Mouse (Mus musculus) midbrain, embryonic 12.5 days (tissue): Measurements from ENCODE around the gene Set. TPM values are rescaled to one million over a fixed set of nuclear protein-coding genes. Genes with fewer than 3 reads are reported as not detected.

Experiments used
- ATAC-seq: fragments of 200-750 bp; cut with Nextera tagmentation; 2 replicates; pipeline ENCODE4 v1.8.0; 2017; ENCODE audit warnings: low read depth, moderate TSS enrichment, moderate library complexity; ENCODE audit not compliant: low FRiP score
- H3K27ac ChIP-seq: fragments of 300-500 bp; sonication (generic); replicated peaks from 2 replicates; pipeline ENCODE4 v1.5.1; 2016; ENCODE audit warnings: mild to moderate bottlenecking
- H3K27me3 ChIP-seq: fragments of 300-500 bp; sonication (generic); 2 replicates; pipeline ENCODE4 v1.6.1; 2016; ENCODE audit warnings: mild to moderate bottlenecking
- H3K36me3 ChIP-seq: fragments of 300-500 bp; sonication (generic); 2 replicates; pipeline ENCODE4 v1.6.1; 2016
- H3K4me1 ChIP-seq: fragments of 300-500 bp; sonication (generic); 2 replicates; pipeline ENCODE4 v1.6.1; 2016
- H3K4me2 ChIP-seq: fragments of 300-500 bp; sonication (generic); replicated peaks from 2 replicates; pipeline ENCODE4 v1.6.1; 2016; ENCODE audit warnings: mild to moderate bottlenecking, moderate library complexity
- H3K4me3 ChIP-seq: fragments of 300-500 bp; sonication (generic); 2 replicates; pipeline ENCODE4 v1.5.1; 2016; ENCODE audit warnings: mild to moderate bottlenecking
- H3K9ac ChIP-seq: fragments of 300-500 bp; sonication (generic); replicated peaks from 2 replicates; pipeline ENCODE4 v1.6.1; 2016; ENCODE audit warnings: mild to moderate bottlenecking, moderate library complexity
- H3K9me3 ChIP-seq: fragments of 300-500 bp; sonication (generic); 2 replicates; pipeline ENCODE4 v1.6.1; 2016; ENCODE audit warnings: mild to moderate bottlenecking
- WGBS: fragments of 180-500 bp; shearing (Covaris S2); methylation state at CpG from one replicate; pipeline ENCODE4 v1.1.7; 2016; 5-methylcytosine and 5-hydroxymethylcytosine counted together
- polyA plus RNA-seq: library from polyadenylated mRNA; unstranded; fragments of >200 nt; fragmentation: Nextera tagmentation; extraction: Ambion mirVana; gene quantifications from 2 replicates; pipeline ENCODE4 v1.2.1, GENCODE M21; 2016

Set gene
- polyA plus RNA-seq, 1 experiment from 2014 or later, result 627 TPM

DNA sequence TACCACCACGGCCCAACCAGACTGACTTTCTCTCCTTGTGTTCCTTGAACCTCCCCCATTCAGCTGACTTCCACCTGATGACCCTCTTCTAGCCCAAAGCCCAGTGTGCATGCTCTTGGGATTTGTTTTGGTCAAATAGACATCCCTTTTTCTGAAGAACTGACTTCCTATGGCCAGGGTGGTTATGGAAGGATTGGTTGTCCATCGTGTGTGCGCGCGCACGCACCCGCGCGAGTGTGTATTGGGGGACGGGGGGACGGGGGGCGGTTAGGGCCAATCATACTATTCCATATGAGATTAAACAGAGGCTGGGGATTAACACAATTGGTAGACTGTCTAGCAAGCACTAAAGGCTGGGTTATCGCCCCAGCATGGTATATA, 37.0 kb downstream of the Set start:
- Histone ChIP-seq H3K27me3 (no peaks in the 10 kb centered on the region), H3K9ac (peak overlapping the region; percentile 60; the same call in 1 of the 2 replicates), H3K9me3 (no peaks in the 10 kb centered on the region), H3K4me1 (peaks cover 17% of the 10 kb centered on the region), H3K4me2 (peak overlapping the region; percentile 69), H3K4me3 (peak overlapping the region; percentile 64), H3K27ac (no peak overlapping the region; the same call in 1 of the 2 replicates), H3K36me3 (peaks cover 28% of the 10 kb centered on the region)
- ATAC-seq, result no peak
- WGBS, result 5% methylated on average over 13 of the region's 13 CpGs

DNA sequence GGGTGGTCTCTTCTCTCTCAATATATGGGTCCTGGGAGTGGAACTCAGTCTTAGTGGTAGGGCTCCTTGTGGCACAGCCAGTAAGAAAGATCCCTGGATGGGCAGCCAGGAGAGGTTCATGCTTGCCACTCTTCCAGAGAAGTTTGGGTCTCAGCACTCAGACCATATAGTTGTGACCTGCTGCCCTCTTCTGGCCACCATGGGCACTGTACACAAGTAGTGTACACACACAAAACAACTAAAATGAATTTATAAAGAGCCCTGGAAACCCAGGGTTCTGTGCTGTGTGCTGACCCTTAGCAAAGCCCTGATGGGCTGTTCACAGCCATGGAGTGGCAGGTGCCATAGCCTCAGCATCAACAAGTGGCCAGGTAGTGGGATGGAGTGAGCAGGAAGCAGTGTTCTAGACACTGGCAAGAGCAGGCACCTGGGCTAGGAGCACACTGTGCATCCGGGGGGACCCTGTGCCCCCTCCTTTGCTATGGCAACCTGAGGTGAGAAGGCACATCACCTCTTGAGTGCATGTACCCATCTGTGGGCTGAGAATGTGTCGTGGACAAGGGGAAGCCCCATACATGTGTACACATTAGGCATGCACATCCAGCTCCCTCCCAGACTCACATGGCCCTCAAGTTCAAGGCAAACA, 38.8 kb downstream of the Set start:
- Histone ChIP-seq H3K4me2 (no peak overlapping the region), H3K27me3 (no peaks in the 10 kb centered on the region), H3K9me3 (no peaks in the 10 kb centered on the region), H3K27ac (no peak overlapping the region), H3K4me1 (peaks cover 17% of the 10 kb centered on the region), H3K9ac (no peak overlapping the region), H3K4me3 (no peak overlapping the region), H3K36me3 (peaks cover 41% of the 10 kb centered on the region)
- no peak for ATAC-seq
- WGBS, result 82% methylated on average over 2 of the region's 2 CpGs

DNA sequence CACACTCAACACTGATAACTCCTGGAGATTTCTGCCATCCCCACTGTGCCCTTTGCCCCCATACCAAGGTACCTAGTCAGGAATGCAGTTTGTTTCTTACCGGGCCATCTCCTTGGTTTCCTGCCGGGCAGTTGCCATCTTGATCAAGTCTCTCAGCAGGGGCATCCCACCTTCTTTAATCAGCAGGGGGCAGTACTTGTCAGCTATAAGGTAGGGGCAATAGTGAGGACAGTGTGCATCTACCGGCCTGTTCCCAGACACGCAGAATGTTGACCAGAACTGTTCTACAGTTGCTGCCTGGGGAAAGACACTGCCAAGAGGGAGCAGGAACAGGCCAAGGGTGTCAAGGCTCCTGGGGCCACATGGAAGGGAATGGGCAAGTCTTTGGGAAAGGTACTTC, 43.0 kb downstream of the Set start:
- Histone ChIP-seq H3K27ac (no peak overlapping the region), H3K36me3 (peaks cover 72% of the 10 kb centered on the region), H3K4me1 (no peaks in the 10 kb centered on the region), H3K4me3 (no peak overlapping the region), H3K9me3 (no peaks in the 10 kb centered on the region), H3K9ac (no peak overlapping the region), H3K4me2 (no peak overlapping the region), H3K27me3 (no peaks in the 10 kb centered on the region)
- no peak for ATAC-seq
- 78% methylated on average over 4 of the region's 4 CpGs for WGBS

DNA sequence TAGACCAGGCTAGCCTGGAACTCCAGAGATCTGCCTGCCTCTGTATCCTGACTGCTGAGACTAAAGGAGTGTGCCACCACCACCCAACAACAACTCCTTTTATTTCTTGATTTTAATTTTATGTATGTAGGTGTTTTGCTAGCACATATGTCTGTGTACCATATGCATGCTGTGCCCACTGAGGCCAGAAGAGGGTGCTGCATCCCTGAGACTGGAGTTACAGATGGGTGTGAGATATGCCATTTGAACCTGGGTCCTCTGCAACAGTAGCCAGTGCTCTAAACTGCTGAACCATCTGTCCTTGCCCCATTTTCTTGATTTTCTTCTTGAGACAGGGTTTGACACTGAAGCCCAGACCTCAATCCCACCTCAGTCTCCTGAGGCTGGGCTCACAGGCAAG, 49.2 kb downstream of the Set start:
- no peak overlapping the region for H3K4me2 ChIP-seq
- no peak overlapping the region for H3K4me3 ChIP-seq
- H3K9me3 ChIP-seq, result no peaks in the 10 kb centered on the region
- ATAC-seq, result no peak
- no peak overlapping the region for H3K27ac ChIP-seq
- H3K4me1 ChIP-seq, result no peaks in the 10 kb centered on the region
- no peak overlapping the region for H3K9ac ChIP-seq
- peaks cover 94% of the 10 kb centered on the region for H3K36me3 ChIP-seq
- no peaks in the 10 kb centered on the region for H3K27me3 ChIP-seq

DNA sequence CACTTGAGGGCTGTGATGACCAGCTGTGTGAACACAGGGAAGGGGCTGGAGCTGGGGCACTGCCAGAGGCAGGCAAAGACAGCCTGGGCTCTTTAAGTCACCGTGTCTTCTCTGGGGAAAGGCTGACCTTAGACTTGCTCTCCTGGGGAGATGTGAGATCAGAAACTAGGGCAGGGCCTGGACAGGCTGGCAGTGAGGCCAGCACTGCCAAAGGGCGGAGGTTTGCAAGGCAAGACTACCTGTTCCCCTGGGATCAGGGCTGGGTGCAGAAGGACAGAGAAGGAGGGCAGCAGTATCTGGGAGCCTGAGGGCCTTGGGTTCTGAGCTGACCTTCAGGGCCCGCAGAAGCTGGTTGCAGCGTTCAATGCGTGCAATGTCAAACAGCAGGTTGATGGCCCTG, 50.5 kb downstream of the Set start:
- no peak overlapping the region for H3K9ac ChIP-seq
- ATAC-seq, result no peak
- H3K27ac ChIP-seq, result no peak overlapping the region
- H3K4me3 ChIP-seq, result no peak overlapping the region
- no peaks in the 10 kb centered on the region for H3K27me3 ChIP-seq
- H3K4me1 ChIP-seq, result no peaks in the 10 kb centered on the region
- no peak overlapping the region for H3K4me2 ChIP-seq
- 93% methylated on average over 5 of the region's 5 CpGs for WGBS
- H3K9me3 ChIP-seq, result no peaks in the 10 kb centered on the region
- H3K36me3 ChIP-seq, result peaks cover 95% of the 10 kb centered on the region

DNA sequence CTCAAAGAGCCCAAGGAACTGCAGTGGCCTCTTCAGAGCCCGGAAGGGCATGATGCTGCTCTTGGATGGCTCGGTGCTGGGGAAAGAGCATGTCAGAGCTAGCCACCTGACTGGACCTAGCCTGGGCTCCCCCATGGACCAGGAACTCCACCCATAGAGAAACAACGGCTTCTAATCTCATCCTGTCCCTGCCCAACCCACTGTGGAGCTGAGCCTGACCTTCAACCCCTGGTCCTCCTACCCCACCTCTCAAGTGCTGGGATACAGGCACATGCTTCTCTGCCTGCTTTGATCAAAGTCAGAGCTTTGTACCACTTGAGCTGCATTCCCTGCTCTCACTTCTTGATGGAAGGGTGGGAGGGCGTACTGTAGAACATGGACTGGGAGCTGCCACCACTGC, 51.1 kb downstream of the Set start:
- H3K27me3 ChIP-seq, result no peaks in the 10 kb centered on the region
- H3K4me2 ChIP-seq, result no peak overlapping the region
- H3K9ac ChIP-seq, result no peak overlapping the region
- no peak overlapping the region for H3K4me3 ChIP-seq
- H3K9me3 ChIP-seq, result no peaks in the 10 kb centered on the region
- 90% methylated on average over 4 of the region's 4 CpGs for WGBS
- no peak for ATAC-seq
- H3K4me1 ChIP-seq, result no peaks in the 10 kb centered on the region
- H3K36me3 ChIP-seq, result peaks cover 95% of the 10 kb centered on the region
- no peak overlapping the region for H3K27ac ChIP-seq

DNA sequence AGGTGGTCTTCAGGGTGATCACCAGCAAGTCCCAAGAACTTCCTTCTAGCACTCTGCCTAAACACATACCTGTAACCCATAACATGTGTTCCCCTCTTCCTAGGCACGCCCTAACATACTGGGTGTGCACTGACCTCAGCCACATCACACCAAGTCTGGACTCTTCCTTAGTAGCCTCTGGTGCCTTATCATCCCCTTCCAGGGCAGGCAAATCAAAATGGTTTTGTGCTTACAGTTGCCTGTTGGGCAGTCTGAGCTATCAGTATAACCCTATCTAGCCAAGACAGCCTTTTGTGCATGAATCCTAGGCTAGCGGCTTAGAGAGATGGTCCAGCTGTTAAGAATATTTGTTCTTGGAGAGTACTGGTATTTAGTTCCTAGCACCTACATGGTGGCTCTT, 54.3 kb downstream of the Set start:
- Histone ChIP-seq H3K36me3 (peaks cover 69% of the 10 kb centered on the region), H3K9ac (no peak overlapping the region), H3K27me3 (no peaks in the 10 kb centered on the region), H3K9me3 (no peaks in the 10 kb centered on the region), H3K27ac (no peak overlapping the region), H3K4me3 (no peak overlapping the region), H3K4me1 (no peaks in the 10 kb centered on the region), H3K4me2 (no peak overlapping the region)
- WGBS, result 95% methylated on average over 2 of the region's 2 CpGs
- ATAC-seq, result no peak

DNA sequence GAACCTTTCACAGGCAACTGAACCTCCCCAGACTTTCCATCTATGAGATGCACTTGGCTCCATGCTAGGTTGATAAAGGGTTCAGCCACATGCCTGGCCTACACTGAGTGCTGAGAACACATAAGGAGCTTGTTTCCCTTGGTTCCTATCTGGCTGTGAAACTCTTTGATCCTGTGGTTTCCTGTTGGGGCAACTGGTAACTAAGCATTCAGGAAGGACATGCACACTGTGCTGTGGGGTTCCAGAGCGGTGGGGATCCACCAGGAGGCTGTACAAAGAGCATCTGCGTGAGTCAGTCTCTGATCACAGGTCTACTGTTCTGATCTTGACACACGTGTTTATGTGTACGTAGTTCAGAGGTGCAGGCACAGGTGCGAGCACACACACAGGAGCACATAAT, 55.4 kb downstream of the Set start:
- 93% methylated on average over 5 of the region's 5 CpGs for WGBS
- no peak overlapping the region for H3K4me3 ChIP-seq

DNA sequence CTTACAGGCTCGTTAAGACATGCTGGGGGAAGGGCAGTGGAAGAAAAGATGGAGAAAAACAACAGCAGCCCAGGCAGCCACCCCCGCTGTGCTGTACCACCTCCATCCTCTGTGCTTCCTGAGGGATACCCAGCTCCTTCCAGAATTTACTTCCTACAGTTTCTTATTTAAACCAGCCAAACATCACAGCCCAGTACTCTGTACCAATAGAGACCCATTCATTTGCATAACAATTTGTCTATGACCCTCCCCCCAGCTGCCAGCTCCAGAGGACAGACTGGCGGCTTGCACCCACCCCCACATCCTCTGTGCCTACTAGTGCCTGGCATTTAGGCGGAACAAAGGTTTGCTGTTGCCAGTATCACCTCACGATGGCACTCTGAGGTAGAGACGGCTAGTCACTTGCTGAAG, 62.5 kb downstream of the Set start:
- H3K27ac ChIP-seq, result peak overlapping the region; percentile 36; the same call in 1 of the 2 replicates
- H3K4me3 ChIP-seq, result no peak overlapping the region
- no peaks in the 10 kb centered on the region for H3K9me3 ChIP-seq
- H3K4me1 ChIP-seq, result peaks cover 32% of the 10 kb centered on the region
- 0 out of 2 replicates have a peak overlapping the region, but pooled peaks have one; percentile 11 for H3K4me2 ChIP-seq
- no peak overlapping the region for H3K9ac ChIP-seq
- ATAC-seq, result no peak
- no peaks in the 10 kb centered on the region for H3K27me3 ChIP-seq
- H3K36me3 ChIP-seq, result no peaks in the 10 kb centered on the region
- 20% methylated on average over 6 of the region's 6 CpGs for WGBS

More for the DNA sequence above, 55.4 kb downstream of the Set start:
- no peaks in the 10 kb centered on the region for H3K9me3 ChIP-seq
- peaks cover 58% of the 10 kb centered on the region for H3K36me3 ChIP-seq
- no peak for ATAC-seq
- H3K9ac ChIP-seq, result no peak overlapping the region
- no peaks in the 10 kb centered on the region for H3K4me1 ChIP-seq
- H3K27ac ChIP-seq, result no peak overlapping the region
- no peak overlapping the region for H3K4me2 ChIP-seq
- no peaks in the 10 kb centered on the region for H3K27me3 ChIP-seq

DNA sequence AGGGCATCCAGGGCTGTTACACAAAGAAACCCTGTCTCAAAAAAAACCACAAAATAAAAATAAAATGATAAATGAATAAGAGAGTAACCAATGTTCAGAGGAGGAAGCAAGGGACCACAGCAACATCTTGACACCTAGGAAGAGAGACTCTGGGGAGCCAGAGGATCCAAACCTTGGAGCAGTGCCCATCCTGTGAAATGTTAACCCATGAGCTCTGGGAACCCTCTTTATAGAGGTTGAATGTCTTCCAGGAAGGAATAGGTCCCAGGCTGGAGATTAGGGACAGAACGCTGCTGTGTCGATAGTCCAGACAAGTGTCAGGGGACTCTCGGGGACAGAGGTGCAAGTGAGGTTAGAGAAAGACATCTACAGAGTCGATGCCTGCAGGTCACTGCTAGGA, 63.1 kb downstream of the Set start:
- no peak overlapping the region for H3K4me2 ChIP-seq
- H3K27me3 ChIP-seq, result no peaks in the 10 kb centered on the region
- no peaks in the 10 kb centered on the region for H3K36me3 ChIP-seq
- no peak overlapping the region; the same call in 1 of the 2 replicates for H3K27ac ChIP-seq
- no peak overlapping the region for H3K4me3 ChIP-seq
- 81% methylated on average over 4 of the region's 4 CpGs for WGBS
- H3K9ac ChIP-seq, result no peak overlapping the region
- H3K9me3 ChIP-seq, result no peaks in the 10 kb centered on the region
- peaks cover 38% of the 10 kb centered on the region for H3K4me1 ChIP-seq
- no peak for ATAC-seq

Other genes starting within 250 kb of the Set start
- gene Urm1, start 237.3 kb upstream of the Set start, polyA plus RNA-seq, result 15.3 and 19.0 TPM in 2 replicates
- 22.3 and 22.6 TPM in 2 replicates for gene Cercam, start 188.2 kb upstream of the Set start, polyA plus RNA-seq
- 108 and 110 TPM in 2 replicates for gene Odf2, start 168.2 kb upstream of the Set start, polyA plus RNA-seq
- gene Gle1, start 122.0 kb upstream of the Set start, polyA plus RNA-seq, result 73.1 and 77.8 TPM in 2 replicates
- 166 and 169 TPM in 2 replicates for gene Sptan1, start 91.8 kb upstream of the Set start, polyA plus RNA-seq
- 38.0 and 39.1 TPM in 2 replicates for gene Wdr34, start 8.5 kb upstream of the Set start, polyA plus RNA-seq
- 8.7 and 9.2 TPM in 2 replicates for gene Pkn3, start 20.3 kb downstream of the Set start, polyA plus RNA-seq
- 22.8 and 23.9 TPM in 2 replicates for gene Zdhhc12, start 36.3 kb downstream of the Set start, polyA plus RNA-seq
- gene Zer1, start 67.2 kb downstream of the Set start, polyA plus RNA-seq, result 11.6 and 11.7 TPM in 2 replicates
- gene Tbc1d13, start 76.4 kb downstream of the Set start, polyA plus RNA-seq, result 11.2 and 12.9 TPM in 2 replicates
- gene Endog, start 114.1 kb downstream of the Set start, polyA plus RNA-seq, result 13.9 and 14.2 TPM in 2 replicates
- 60.4 and 64.0 TPM in 2 replicates for gene Spout1, start 121.1 kb downstream of the Set start, polyA plus RNA-seq
- gene Kyat1, start 148.5 kb downstream of the Set start, polyA plus RNA-seq, result 12.6 and 12.8 TPM in 2 replicates
- gene Lrrc8a, start 180.3 kb downstream of the Set start, polyA plus RNA-seq, result 40.3 and 46.7 TPM in 2 replicates
- gene Gm28035, start 183.2 kb downstream of the Set start, polyA plus RNA-seq, result 0.39 and 0.51 TPM in 2 replicates
- 4.4 and 7.1 TPM in 2 replicates for gene Phyhd1, start 208.8 kb downstream of the Set start, polyA plus RNA-seq
- gene Gm28038, start 223.7 kb downstream of the Set start, polyA plus RNA-seq, result not detected in 2 replicates
- gene Dolk, start 229.0 kb downstream of the Set start, polyA plus RNA-seq, result 25.5 and 28.2 TPM in 2 replicates
- gene Nup188, start 229.0 kb downstream of the Set start, polyA plus RNA-seq, result 34.3 and 37.7 TPM in 2 replicates